Mouse (Mus musculus) megakaryocyte-erythroid progenitor cell, adult 5-6 weeks (primary cell): Measurements from ENCODE around the gene Snx30. TPM values are rescaled to one million over a fixed set of nuclear protein-coding genes. Genes with fewer than 3 reads are reported as not detected.

Experiments used
- ATAC-seq: replicated peaks from 2 replicates; pipeline ENCODE4 v1.8.0; 2016; ENCODE audit warnings: mild to moderate bottlenecking, inconsistent platforms; ENCODE audit not compliant: severe bottlenecking, poor library complexity, low FRiP score, low TSS enrichment
- total RNA-seq, 2 experiments: library from RNA; stranded (forward) in 1 of 2; stranded (reverse) in 1 of 2; fragments of 200-1000, 215-1000 nt in 1 of 2; fragments of >200 nt in 1 of 2; fragmentation: Nextera tagmentation in 1 of 2; gene quantifications; 2 replicates each; pipeline ENCODE4 v1.2.3; 2014 to 2017

Snx30 gene
- total RNA-seq, 2 experiments from 2014 or later = 4.9 to 11.2 TPM

DNA sequence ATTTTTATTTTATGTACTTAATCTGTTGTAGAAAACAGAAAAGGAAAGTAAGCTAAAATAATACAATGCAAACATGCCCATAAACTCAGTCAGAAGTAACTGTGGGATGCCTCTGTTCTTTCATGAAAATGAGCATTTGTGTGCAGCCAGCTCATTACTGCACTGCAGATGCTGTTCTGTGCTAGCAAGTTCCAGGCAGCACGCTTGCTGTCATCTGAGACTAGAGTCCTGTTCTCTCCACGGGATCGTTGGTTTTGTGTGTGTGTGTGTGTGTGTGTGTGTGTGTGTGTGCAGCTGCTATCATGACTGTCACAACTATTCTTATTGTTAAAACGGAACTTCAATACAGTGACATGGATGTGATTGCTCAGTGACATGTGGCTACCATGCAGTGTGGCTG lies 56.2 kb downstream of the Snx30 start:
- ATAC-seq = no peak

DNA sequence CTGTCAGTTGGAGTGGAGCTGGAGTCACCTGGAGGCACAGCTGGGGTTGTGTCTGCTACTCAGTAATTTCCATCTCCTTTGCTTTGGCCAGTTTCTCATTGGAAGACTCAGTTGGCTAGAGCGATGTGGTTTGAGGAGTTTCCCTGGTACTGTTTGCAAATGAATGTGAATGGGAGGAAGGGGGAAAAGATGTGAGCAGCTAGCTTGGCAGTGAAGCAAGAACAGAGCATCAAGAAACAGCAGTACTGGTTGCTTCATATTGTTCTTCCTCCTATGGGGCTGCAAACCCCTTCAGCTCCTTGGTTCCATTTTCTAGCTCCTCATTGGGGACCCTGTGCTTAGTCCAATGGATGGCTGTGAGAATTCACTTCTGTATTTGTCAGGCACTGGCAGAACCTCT lies 56.7 kb downstream of the Snx30 start:
- ATAC-seq = no peak

DNA sequence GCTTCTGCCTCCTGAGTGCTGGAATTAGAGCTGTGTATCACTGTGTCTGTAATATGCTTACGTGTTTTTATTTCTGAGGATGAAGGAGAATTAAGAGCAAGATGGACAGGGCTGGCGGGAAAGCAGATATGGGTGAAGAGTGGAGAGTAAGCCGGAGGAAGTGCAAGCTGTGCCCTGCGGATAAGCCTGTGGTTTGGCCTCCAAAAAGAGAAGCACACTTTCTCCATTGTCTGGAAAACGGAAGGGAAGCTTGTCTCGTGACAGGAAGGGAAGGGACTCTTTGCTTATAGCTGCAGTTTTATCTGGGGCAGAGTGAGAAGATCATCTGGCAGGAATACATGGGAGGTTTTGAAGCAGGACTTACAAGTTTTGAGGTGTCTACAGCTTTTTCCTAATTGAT lies 58.2 kb downstream of the Snx30 start:
- peak; percentile 96 for ATAC-seq

DNA sequence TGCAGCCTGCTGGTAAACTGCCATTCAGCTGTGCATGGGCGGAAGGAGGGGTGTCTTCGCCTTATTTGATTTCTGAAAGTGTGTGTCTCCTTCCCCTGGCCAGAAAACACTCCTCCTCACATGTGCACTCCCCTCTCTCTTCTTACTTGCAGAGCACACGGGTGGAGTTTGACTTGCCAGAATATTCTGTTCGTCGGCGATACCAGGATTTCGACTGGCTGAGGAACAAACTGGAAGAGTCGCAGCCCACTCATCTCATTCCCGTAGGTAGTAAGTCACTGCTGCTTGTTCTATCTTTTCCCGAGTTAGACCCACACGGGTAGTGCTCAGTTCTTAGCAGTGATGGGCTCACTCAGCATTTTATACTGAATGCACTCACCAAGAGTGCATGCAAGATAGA lies 62.4 kb downstream of the Snx30 start:
- no peak for ATAC-seq

DNA sequence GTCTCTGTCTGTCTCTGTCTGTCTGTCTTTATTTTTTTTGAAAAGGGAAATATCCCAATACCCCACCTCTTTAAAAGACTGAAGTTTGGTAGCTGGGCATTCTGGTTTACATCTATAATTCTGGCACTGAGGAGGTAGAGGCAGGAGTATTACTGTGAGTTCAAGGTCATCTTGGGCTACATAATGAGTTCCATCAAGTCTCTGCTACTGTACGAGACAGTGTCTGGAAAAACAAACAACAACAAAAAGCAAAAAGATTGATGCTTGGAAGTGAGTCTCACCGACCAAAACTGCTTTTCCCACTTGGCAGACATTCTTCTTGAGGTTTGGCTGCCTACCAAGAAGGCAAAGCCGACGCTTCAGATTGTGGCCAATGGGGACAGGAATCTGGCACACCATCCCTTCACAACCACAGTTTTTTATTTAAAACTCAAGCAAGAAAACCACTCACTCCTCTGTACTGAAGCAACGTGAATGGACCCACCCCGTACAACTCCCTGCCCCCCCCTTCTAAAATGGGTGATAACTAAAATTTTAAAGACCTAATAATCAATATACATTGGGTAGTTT lies 63.9 kb downstream of the Snx30 start:
- peak; percentile 28; the same call in 1 of the 2 replicates for ATAC-seq

DNA sequence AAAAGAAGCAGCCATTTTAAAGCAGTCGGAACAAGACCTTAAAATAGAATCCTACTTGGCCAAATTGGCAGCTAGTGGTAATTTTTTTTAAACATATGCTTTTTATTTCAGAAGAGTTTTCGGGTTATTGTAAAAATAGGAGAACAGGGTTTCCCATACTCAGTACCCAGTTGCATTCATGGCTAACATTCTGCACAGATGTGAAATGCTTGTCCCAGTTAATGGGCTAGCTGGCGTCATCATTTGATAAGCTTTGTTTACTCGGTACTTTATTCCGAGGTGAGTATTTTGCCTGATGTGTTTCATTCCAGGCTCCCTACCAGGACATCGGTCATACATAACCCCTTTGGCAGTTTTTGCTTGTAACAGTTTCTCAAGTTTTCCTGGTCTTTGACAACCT lies 64.8 kb downstream of the Snx30 start:
- no peak for ATAC-seq

DNA sequence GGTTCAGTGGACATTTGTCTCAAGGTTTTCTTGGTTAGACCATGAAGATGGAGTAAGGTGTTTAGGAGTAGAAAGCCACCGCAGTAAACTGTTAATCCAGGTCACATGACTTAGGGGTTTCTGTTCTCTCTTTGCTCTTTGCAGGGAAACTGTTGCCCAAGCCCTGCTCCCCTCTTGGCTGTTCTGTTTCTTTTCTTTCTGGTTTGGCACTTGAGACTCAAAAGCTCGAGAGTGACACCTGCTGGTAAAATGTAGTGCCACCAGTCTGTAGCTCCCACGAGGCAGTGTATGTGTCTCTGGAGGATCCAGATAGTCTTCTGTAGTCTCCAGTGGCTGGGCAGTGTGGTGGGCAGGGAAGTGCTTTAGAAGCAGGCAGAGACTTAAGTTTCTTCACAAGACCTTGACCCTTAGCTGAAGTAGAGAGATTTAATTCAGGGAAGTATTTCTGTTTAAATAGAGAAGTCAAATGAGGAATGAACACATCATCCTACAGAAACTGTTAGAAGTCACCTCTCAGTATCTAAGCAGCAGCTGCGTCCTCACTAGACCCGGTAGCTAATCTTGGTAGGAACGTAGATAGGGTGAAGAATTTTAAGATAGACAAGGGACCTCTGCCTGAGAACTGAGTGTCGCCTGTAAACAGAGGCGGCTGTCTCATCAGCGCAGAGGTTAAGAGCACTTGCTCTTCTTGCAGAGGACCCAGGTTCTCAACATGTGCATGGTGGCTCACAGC lies 65.4 kb downstream of the Snx30 start:
- peak; percentile 87 for ATAC-seq

DNA sequence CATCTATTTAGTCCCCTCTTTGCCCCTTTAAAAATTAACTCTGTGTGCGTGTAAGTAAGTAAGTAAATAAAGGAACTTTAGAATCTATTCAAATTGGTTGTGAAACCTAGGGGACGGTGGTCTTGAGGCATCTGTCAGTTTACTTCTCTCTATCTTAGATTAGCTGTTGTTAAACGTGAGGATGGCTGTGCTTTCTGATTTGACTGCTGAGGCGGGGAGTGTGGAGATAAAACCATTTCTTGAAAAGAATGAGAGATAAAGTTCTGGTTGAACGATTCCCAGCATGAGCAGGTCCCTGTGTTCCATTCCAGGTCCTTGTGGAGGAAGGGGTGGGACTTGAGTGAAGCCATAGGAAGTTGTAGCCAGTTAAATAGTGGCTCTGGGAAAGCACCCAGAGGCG lies 67.6 kb downstream of the Snx30 start:
- ATAC-seq = no peak

DNA sequence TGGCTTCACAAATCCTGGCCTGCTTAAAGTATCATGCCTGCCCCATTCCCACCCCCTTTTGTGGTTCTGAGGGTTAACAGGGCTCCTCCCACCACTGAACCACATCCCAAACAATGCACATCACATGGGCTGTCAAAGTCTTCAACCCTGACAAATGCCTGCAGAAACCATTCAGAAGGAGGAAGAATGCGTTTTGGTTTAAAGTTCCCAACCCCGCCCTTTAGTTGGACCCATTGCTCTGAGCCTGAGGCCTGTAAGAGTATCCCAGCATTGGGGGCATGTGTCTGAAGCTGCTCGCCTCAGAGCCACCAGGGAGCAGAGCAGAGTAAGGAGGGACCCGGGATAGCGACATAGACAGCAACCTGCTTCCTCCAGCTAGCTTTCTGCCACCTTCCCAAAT lies 68.2 kb downstream of the Snx30 start:
- ATAC-seq = no peak

DNA sequence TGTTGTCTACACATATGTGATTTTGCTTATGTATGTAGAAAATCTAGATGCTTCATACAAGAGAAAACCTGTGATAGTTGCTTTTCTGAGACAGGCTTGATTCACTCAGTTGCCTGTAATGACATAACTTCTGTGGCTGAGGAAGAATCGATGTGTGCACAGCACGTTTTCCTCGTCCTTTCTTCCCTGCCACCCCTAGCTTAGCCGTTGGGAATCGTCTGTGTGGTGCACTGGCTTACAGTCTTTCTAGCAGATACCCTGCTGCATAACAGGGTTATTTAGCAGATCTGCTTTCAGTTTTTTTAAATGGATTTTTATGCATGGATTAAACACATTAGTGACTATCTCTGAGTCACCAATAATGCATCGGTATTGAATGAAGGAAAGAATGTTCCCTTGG lies 70.9 kb downstream of the Snx30 start:
- no peak for ATAC-seq

DNA sequence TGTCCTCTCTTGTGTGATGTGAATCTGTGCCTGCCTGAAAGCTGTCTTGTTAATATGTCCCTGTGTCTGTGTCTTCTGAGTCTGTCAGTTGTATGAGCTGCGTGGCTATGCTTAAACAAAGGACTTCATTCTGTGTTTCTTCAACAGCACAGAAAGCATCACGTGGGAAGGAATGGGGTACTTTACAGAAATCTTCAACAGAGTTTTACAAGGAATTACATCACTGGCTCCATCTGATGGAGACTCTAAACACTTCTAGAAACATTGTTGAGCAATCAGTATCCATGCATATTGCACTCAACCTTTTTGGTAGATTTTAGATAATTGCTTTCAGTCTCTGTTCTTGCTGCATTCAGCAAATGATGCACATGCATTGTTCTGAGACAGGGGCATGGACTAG lies 71.4 kb downstream of the Snx30 start:
- no peak for ATAC-seq

DNA sequence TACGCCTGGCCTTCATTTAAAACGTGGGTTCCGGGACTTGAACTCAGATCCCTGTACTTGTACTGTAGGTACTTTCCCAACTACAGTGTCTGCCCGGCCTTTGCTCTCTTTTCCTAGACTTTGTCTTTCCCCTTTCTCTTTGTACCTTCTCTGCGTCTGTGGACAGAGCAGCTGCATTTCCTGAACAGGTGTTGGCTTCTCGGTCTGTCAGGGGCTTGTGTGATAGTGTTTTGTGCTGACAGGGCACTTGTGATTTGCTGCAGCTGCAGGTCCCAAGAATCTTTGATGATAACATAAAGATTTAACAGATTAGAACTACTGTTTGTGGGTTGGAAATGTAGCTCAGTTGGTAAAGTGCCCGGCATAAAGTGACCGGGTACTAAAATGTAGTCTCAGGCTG lies 73.0 kb downstream of the Snx30 start:
- no peak for ATAC-seq

DNA sequence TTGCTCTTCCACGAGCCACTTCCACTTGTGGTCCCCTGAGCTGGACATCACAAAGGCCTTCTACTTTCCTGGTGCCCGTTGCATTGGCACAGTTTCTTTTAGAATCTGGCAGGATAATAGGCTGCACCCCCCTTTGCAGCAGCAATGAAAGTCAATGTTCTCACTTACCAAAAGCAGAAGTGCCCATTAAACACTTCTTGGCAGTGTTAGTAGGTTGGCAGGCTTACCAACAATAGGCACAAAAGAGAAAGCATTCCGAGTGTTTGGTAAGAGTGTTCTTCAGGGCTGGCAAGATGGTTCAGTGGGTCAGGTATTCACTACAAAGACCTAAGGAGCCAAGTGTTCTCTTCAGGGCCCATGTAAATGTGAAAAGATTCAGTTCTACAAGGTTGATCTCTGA lies 73.8 kb downstream of the Snx30 start:
- ATAC-seq = no peak

DNA sequence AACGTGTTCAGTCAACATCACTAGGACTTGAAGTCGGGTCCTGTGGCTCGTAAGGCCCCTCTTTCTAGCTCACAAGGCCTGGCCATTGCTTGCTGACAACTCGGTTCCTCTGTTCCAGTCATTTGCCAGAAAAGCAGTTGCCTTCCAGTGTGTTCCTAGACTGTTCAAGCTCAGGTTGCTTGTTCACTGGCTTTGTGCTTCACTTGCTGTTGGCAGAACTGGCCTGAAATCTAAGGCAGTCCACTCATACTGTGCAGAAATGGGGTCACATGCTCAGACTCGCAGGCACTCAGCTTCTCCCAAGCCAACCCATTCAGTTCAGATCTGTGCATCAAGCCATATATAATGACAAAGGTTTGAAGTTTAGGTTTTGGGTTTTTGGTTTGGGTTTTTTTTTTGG lies 75.1 kb downstream of the Snx30 start:
- no peak for ATAC-seq

DNA sequence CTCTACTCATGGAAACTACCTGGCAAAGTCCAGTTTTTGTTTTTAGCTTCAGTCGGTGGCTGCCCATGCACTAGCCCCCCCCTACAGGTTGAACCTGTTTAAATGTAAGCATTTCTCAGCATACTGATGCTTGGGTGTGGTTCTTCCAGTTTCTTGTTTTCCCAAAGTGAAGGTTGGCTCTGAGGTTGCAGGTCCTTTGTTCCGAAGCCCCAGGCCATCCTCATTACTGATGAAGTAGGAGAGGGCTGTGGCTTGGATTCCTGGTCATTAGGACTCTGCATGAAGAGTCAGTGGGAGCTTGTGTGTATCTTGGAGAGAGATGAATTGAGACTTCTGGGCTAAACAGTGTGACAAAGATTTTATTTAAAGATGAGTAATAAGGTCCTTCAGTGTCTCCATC lies 75.6 kb downstream of the Snx30 start:
- no peak for ATAC-seq

DNA sequence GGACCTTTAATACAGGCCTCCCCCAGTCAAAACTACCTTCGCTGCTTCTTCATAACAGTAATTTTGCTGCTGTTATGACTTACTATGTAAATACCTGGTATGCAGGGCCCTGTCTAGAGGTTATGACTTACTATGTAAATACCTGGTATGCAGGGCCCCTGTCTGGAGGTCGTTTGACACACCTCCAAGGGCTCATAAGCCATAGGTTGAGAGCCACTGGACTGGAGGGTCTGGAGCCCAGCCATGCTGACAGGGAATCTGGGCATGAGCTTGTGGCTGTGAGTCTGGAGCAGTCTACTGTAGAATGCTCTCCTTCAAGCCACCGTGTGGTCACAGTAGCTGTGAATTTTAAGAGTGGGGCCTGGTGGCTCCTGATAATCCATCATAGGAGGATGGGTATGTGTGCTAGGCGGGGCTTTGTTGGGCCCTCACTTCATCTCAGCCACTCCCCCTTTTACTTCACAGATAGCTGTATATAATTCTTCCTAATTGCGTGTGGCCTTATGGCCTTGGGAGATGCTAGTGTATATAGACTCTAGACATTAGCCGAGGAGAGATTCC lies 78.6 kb downstream of the Snx30 start:
- ATAC-seq = peak; percentile 89

DNA sequence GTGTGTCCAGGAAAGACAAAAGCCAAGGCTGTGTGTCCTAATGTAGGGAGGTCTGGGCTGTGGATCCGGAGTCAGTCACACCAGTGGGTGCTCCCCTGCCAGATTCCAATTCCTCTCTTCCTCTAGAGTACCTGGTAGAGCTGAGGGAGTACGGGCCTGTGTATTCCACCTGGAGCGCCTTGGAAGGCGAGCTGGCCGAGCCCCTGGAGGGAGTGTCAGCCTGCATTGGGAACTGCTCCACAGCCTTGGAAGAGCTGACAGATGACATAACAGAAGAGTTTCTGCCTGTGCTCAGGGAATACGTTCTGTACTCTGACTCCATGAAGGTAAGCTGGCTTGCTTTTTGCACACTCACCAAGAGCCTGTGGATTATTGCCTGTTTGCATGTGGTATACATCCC lies 80.6 kb downstream of the Snx30 start:
- ATAC-seq = no peak

DNA sequence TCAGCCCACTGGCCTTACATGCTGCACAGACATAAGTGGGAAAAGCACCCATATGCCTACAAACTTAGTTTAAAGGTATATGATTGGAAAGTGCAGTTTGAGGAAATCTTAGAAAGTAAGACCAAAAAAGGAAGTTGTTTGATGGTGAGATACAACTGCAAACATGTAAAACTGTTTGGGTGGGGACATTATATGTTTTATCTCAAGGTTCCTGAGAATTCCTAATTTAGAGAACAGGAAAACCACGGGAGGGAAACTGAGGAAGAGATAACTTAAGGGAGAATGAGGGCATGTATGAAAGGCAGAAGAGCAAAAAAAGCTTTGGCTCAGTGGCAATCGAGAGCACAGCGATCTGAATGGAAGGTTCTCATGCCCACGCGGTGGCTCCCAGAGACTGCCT lies 81.4 kb downstream of the Snx30 start:
- ATAC-seq = no peak

DNA sequence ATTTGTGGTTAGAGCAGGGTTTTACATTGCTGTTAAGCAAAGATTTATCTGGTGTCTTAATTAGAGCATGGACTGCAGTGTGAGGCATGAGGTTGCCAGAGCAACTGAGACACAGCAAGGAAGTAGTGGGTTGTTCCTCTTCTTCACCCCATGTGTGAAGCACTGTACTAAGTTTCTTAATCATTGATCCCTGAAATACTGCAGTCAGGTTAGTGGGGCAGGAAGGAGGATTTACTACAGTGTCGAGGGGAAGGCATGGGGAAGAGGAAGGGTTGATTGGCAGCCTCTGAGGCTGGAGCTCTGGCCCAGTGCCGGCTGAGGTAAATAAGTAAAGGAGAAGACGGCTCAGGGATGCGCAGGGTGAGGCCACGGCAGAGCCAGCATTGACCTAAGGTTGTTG lies 82.4 kb downstream of the Snx30 start:
- ATAC-seq = no peak

DNA sequence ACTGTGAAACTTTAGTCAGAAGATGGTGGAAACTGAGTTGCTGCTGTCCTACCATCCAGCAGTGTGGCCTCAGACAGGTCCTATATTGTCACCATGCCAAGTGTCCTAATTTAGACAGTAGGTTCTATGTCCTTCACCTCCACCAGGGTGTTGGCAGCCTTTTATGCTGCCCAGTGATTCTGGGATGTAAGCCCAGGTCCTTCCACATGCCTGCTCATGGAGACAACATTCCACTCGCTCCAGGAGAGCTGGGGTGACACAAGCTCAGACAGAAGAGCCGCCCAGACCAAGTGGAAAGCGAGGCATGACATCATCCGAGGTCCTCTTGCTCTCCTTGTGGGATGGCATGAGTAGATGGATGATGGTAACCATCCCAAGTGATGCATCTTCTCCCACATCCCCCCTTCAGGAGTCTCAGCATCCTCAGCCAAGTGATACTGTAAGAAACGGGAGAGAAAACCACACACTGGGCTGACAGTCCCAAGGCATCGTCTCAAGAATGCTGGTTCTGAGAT lies 84.5 kb downstream of the Snx30 start:
- ATAC-seq = no peak
